Mouse (Mus musculus): ENCODE data around the gene Icam4. TPM values are rescaled to one million over a fixed set of nuclear protein-coding genes. Genes with fewer than 3 reads are reported as not detected.

Gene Icam4
- polyA plus RNA-seq (2015; fragmentation: Nextera tagmentation; extraction: Ambion mirVana), result 0.24 TPM in 1 of 2 replicates, not detected in the other

- Histone ChIP-seq H3K27me3 (ENCODE audit: control insufficient read depth, insufficient read depth, low read depth, low read length) (peaks cover 46% of the 10 kb centered on the region), H3K9me3 (replicated peaks; ENCODE audit: control insufficient read depth, low read length, poor library complexity, severe bottlenecking) (no peaks in the 10 kb centered on the region), H3K4me2 (ENCODE audit: low read length) (peak within 1 kb of the TSS; percentile 42), H3K36me3 (ENCODE audit: control insufficient read depth, insufficient read depth, low read length) (no peaks in the 10 kb centered on the region), H3K4me1 (ENCODE audit: control insufficient read depth, insufficient read depth, low read length) (peaks cover 31% of the 10 kb centered on the region), H3K4me3 (ENCODE audit: low read depth, low read length) (peak within 1 kb of the TSS; percentile 17; the same call in 1 of the 2 replicates), H3K27ac (ENCODE audit: low read length) (no peak within 1 kb of the TSS), H3K9ac (ENCODE audit: low read depth, low read length) (no peak within 1 kb of the TSS)
- ATAC-seq, result no peak
- 3% methylated on average over 37 of the region's 37 CpGs for WGBS
Observed at GRCm38 (mm10) chr9:21029291-21030054, at the start of gene Icam4. TSS of gene Icam4 (plus strand) at chr9:21029373.

GRCm38 (mm10) chr9:20979769-20980168, 49.4 kb upstream of the Icam4 start:
- Histone ChIP-seq H3K4me1 (ENCODE audit: control insufficient read depth, insufficient read depth, low read length) (peaks cover 7% of the 10 kb centered on the region; the same call in 1 of the 2 replicates), H3K4me3 (ENCODE audit: low read depth, low read length) (no peak overlapping the region), H3K4me2 (ENCODE audit: low read length) (no peak overlapping the region), H3K9me3 (replicated peaks; ENCODE audit: control insufficient read depth, low read length, poor library complexity, severe bottlenecking) (no peaks in the 10 kb centered on the region), H3K9ac (ENCODE audit: low read depth, low read length) (no peak overlapping the region), H3K27me3 (ENCODE audit: control insufficient read depth, insufficient read depth, low read depth, low read length) (no peaks in the 10 kb centered on the region), H3K27ac (ENCODE audit: low read length) (no peak overlapping the region), H3K36me3 (ENCODE audit: control insufficient read depth, insufficient read depth, low read length) (no peaks in the 10 kb centered on the region)
- 87% methylated on average over 7 of the region's 7 CpGs for WGBS
- ATAC-seq, result no peak

DNA sequence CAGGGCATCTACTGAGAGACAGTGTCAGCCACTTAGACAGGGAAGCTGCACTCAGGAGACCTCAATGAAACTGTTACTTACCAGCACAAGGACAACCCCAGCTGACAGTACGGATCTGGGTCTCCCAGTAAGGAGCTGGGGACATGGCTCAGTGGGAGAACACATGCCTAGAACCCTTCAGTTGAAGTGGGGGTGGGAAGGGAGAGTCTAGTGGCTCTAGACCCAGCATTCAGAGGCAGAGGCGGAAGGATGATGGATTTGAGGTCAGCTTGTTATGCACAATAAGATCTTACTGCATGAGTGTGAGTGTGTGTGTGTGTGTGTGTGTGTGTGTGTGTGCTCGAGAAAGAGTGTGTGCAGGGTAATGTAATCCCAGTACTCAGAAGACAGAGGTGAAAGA, 47.0 kb upstream of the Icam4 start:
- H3K4me2 ChIP-seq (ENCODE audit: low read length), result no peak overlapping the region
- no peaks in the 10 kb centered on the region for H3K36me3 ChIP-seq (ENCODE audit: control insufficient read depth, insufficient read depth, low read length)
- no peaks in the 10 kb centered on the region for H3K4me1 ChIP-seq (ENCODE audit: control insufficient read depth, insufficient read depth, low read length)
- no peak overlapping the region for H3K4me3 ChIP-seq (ENCODE audit: low read depth, low read length)
- H3K27me3 ChIP-seq (ENCODE audit: control insufficient read depth, insufficient read depth, low read depth, low read length), result no peaks in the 10 kb centered on the region
- WGBS, result 61% methylated on average over 3 of the region's 3 CpGs
- H3K9ac ChIP-seq (ENCODE audit: low read depth, low read length), result no peak overlapping the region
- H3K9me3 ChIP-seq (replicated peaks; ENCODE audit: control insufficient read depth, low read length, poor library complexity, severe bottlenecking), result no peaks in the 10 kb centered on the region
- ATAC-seq, result no peak
- H3K27ac ChIP-seq (ENCODE audit: low read length), result no peak overlapping the region

- ATAC-seq, result no peak
- H3K27me3 ChIP-seq (ENCODE audit: control insufficient read depth, insufficient read depth, low read depth, low read length), result no peaks in the 10 kb centered on the region; the same call in 1 of the 2 replicates
- no peak overlapping the region for H3K4me2 ChIP-seq (ENCODE audit: low read length)
- no peak overlapping the region for H3K27ac ChIP-seq (ENCODE audit: low read length)
- H3K4me1 ChIP-seq (ENCODE audit: control insufficient read depth, insufficient read depth, low read length), result no peaks in the 10 kb centered on the region
- no peak overlapping the region for H3K4me3 ChIP-seq (ENCODE audit: low read depth, low read length)
- no peak overlapping the region for H3K9ac ChIP-seq (ENCODE audit: low read depth, low read length)
- 73% methylated on average over 5 of the region's 5 CpGs for WGBS
- H3K9me3 ChIP-seq (replicated peaks; ENCODE audit: control insufficient read depth, low read length, poor library complexity, severe bottlenecking), result no peaks in the 10 kb centered on the region
- no peaks in the 10 kb centered on the region for H3K36me3 ChIP-seq (ENCODE audit: control insufficient read depth, insufficient read depth, low read length)
Observed at GRCm38 (mm10) chr9:20983169-20983568, 46.0 kb upstream of the Icam4 start.

DNA sequence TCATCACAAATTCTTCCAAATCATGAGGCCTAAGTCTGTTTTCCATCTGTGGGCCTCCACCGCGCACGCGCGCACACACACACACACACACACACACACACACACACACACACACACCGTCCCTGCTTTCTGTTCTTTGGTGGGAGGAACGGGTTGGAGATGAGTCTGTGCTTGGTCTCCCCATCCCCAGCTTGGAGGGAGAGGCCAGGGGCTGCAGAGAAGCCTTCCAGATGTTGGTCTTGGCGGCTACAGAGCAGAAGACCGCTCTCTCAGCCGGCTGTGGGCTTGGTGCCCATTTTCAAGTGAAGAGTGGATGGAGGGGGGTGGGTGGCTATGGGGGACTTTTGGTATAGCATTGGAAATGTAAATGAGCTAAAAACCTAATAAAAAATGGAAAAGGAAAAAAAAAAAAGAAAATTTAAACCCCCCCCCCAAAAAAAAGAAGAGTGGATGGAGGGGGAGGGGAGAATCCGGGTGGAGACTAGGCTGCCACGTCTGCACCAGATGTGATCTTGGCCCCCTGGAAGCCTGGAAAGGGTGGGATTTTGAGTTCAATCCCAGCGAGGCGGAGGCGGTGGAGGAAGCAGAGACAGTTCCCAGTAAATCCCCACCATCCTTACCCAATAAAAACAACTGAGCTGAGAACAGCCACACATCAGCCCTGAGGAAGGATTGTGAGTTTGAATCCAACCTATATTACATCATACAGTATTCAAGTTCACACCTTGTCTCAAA, 42.1 kb upstream of the Icam4 start:
- 59% methylated on average over 15 of the region's 15 CpGs for WGBS
- Histone ChIP-seq H3K36me3 (ENCODE audit: control insufficient read depth, insufficient read depth, low read length) (no peaks in the 10 kb centered on the region), H3K27ac (ENCODE audit: low read length) (no peak overlapping the region), H3K4me2 (ENCODE audit: low read length) (no peak overlapping the region), H3K4me3 (ENCODE audit: low read depth, low read length) (no peak overlapping the region), H3K27me3 (ENCODE audit: control insufficient read depth, insufficient read depth, low read depth, low read length) (no peaks in the 10 kb centered on the region; the same call in 1 of the 2 replicates), H3K9ac (ENCODE audit: low read depth, low read length) (no peak overlapping the region), H3K9me3 (replicated peaks; ENCODE audit: control insufficient read depth, low read length, poor library complexity, severe bottlenecking) (no peaks in the 10 kb centered on the region), H3K4me1 (ENCODE audit: control insufficient read depth, insufficient read depth, low read length) (peaks cover 4% of the 10 kb centered on the region)
- no peak for ATAC-seq

GRCm38 (mm10) chr9:20987953-20988352, 41.2 kb upstream of the Icam4 start:
- no peaks in the 10 kb centered on the region for H3K9me3 ChIP-seq (replicated peaks; ENCODE audit: control insufficient read depth, low read length, poor library complexity, severe bottlenecking)
- ATAC-seq, result no peak
- WGBS, result 19% methylated on average over 7 of the region's 7 CpGs

GRCm38 (mm10) chr9:20990861-20991260, 38.3 kb upstream of the Icam4 start:
- Histone ChIP-seq H3K9me3 (replicated peaks; ENCODE audit: control insufficient read depth, low read length, poor library complexity, severe bottlenecking) (no peaks in the 10 kb centered on the region), H3K4me1 (ENCODE audit: control insufficient read depth, insufficient read depth, low read length) (peaks cover 4% of the 10 kb centered on the region), H3K4me3 (ENCODE audit: low read depth, low read length) (no peak overlapping the region), H3K27ac (ENCODE audit: low read length) (no peak overlapping the region), H3K4me2 (ENCODE audit: low read length) (peak overlapping the region; percentile 32), H3K27me3 (ENCODE audit: control insufficient read depth, insufficient read depth, low read depth, low read length) (no peaks in the 10 kb centered on the region; the same call in 1 of the 2 replicates), H3K36me3 (ENCODE audit: control insufficient read depth, insufficient read depth, low read length) (no peaks in the 10 kb centered on the region), H3K9ac (ENCODE audit: low read depth, low read length) (peak overlapping the region; percentile 34; the same call in 1 of the 2 replicates)
- no peak for ATAC-seq
- WGBS, result 6% methylated on average over 10 of the region's 10 CpGs

More at GRCm38 (mm10) chr9:20987953-20988352, 41.2 kb upstream of the Icam4 start:
- Histone ChIP-seq H3K27ac (ENCODE audit: low read length) (no peak overlapping the region), H3K4me2 (ENCODE audit: low read length) (no peak overlapping the region), H3K4me3 (ENCODE audit: low read depth, low read length) (no peak overlapping the region), H3K36me3 (ENCODE audit: control insufficient read depth, insufficient read depth, low read length) (no peaks in the 10 kb centered on the region), H3K27me3 (ENCODE audit: control insufficient read depth, insufficient read depth, low read depth, low read length) (no peaks in the 10 kb centered on the region; the same call in 1 of the 2 replicates), H3K9ac (ENCODE audit: low read depth, low read length) (no peak overlapping the region), H3K4me1 (ENCODE audit: control insufficient read depth, insufficient read depth, low read length) (peaks cover 4% of the 10 kb centered on the region)

- H3K4me3 ChIP-seq (ENCODE audit: low read depth, low read length), result no peak overlapping the region
- H3K4me1 ChIP-seq (ENCODE audit: control insufficient read depth, insufficient read depth, low read length), result peaks cover 4% of the 10 kb centered on the region
- no peak for ATAC-seq
- H3K27ac ChIP-seq (ENCODE audit: low read length), result no peak overlapping the region
- H3K9ac ChIP-seq (ENCODE audit: low read depth, low read length), result no peak overlapping the region
- no peak overlapping the region for H3K4me2 ChIP-seq (ENCODE audit: low read length)
- H3K36me3 ChIP-seq (ENCODE audit: control insufficient read depth, insufficient read depth, low read length), result no peaks in the 10 kb centered on the region
- no peaks in the 10 kb centered on the region for H3K9me3 ChIP-seq (replicated peaks; ENCODE audit: control insufficient read depth, low read length, poor library complexity, severe bottlenecking)
- 98% methylated on average over 4 of the region's 4 CpGs for WGBS
- no peaks in the 10 kb centered on the region; the same call in 1 of the 2 replicates for H3K27me3 ChIP-seq (ENCODE audit: control insufficient read depth, insufficient read depth, low read depth, low read length)
Observed at GRCm38 (mm10) chr9:20991587-20991986, 37.6 kb upstream of the Icam4 start.
